Mouse (Mus musculus): ENCODE results near the gene Irf6. TPM values are rescaled to one million over a fixed set of nuclear protein-coding genes. Genes with fewer than 3 reads are reported as not detected.

Gene Irf6
- polyA plus RNA-seq (2017; shearing (Covaris generic)), result 5.5 TPM

DNA sequence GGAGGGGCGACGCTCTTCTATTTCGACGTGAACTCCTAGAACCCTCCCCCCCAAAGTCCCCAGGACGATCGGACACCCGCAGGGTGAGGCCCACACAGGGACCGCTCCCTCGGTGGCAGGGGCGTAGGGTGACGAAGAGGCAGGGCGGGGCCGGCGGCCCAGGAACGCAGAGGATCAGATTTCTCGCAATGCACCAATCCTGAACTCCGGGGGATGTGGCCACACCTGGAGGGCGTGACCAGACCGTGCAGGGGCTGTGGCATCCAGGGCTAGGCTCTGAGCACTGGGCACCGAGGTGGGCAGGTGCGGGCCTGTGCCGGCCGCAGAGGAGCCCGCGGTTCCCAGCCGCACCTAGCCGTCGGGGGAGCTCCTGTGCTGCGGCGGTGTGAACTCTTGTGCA, at the start of gene Irf6:
Irf6 (plus strand) TSS at position 240 of the 400 bp plus-strand sequence.

DNA sequence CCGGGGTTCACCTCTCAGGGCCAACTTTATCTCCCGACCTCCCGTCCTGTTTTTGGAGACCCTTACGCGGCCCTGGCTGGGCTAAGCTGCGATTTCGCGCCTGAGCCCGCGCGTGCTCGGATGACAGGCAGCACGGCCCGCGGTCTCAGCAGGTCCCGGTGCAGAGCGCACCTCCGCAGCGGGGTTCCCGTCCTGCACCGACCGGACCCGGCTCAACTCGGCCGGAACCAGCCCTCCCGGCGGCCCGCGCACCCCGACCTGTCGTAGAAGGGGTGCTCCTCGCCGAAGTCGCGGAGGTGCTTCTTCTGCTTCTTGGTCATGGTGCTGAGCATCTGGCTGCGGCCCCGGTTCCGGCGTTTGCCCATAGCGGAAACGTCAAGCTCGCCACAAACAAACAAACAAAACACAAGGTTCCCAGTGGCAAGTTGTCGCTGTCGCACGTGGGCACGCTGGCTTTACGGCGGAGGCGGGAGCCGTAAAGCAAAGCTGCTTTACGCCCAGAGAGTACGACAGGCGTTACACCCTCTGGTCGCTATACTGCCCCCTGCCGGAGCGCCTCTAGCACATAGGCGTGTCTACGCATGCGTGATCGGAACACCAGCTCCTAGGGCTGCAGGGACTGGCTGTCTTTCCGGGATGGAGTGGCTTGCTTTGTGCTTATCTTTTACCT, 23.0 kb upstream of the Irf6 start, which contains the start of gene Diexf:
Diexf (minus strand) TSS at position 487 of the 670 bp plus-strand sequence.

GRCm38 (mm10) chr1:193167746-193168145, 14.8 kb downstream of the Irf6 start, which contains the start of gene A130010J15Rik:
TSS of gene A130010J15Rik (plus strand) at chr1:193168046.

GRCm38 (mm10) chr1:193201383-193201778, 48.5 kb downstream of the Irf6 start, which contains the start of gene Traf3ip3:
TSS of gene Traf3ip3 (minus strand) at chr1:193201703.

GRCm38 (mm10) chr1:193207503-193207902, 54.6 kb downstream of the Irf6 start, which contains the start of gene Lamb3:
TSS of gene Lamb3 (plus strand) at chr1:193207699.

Other genes with a start within 250 kb of the Irf6 start
- not detected for gene Syt14, start 117.3 kb upstream of the Irf6 start, polyA plus RNA-seq (2017; shearing (Covaris generic))
- gene Diexf, start 22.8 kb upstream of the Irf6 start, polyA plus RNA-seq (2017; shearing (Covaris generic)), result 4.9 TPM
- gene A130010J15Rik, start 14.9 kb downstream of the Irf6 start, polyA plus RNA-seq (2017; shearing (Covaris generic)), result 5.7 TPM
- 180 TPM for gene Traf3ip3, start 48.6 kb downstream of the Irf6 start, polyA plus RNA-seq (2017; shearing (Covaris generic))
- 33.4 TPM for gene Lamb3, start 54.6 kb downstream of the Irf6 start, polyA plus RNA-seq (2017; shearing (Covaris generic))
- 131 TPM for gene Hsd11b1, start 111.0 kb downstream of the Irf6 start, polyA plus RNA-seq (2017; shearing (Covaris generic))
- gene G0s2, start 120.1 kb downstream of the Irf6 start, polyA plus RNA-seq (2017; shearing (Covaris generic)), result not detected
- gene Camk1g, start 217.2 kb downstream of the Irf6 start, polyA plus RNA-seq (2017; shearing (Covaris generic)), result not detected